Mouse (Mus musculus) ovary, postnatal 36 days (tissue): ENCODE results near the gene Gm5152.
"Not testable (repeated sequence)": the region's sequence is repeated elsewhere in the genome, so short reads cannot be mapped to it uniquely, and the experiment has no call there.

ENCODE experiments used
- DNase-seq: peaks from one replicate; pipeline ENCODE4 v3.0.0; 2022; ENCODE audit warnings: low spot score, mixed read lengths

Gm5152 gene

DNA sequence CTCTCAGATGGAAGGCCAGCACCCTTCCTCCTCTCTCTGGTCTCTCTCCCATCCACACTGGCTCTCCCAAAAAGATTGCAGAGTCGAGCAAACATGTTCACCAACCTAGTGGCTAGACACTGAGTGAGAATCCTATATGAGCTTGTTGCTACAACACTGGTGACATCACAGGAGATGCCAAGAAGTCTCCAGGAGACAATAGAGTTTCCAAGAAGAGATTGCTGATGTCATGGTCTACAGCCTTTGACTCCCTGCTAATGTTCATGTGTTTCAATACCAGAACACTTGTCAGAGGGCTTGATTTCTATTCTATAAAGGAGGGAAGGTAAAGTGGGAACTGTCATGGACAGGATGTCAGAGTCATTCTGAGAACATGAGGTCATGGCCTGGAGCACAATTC, at the start of gene Gm5152:
Gene Gm5152, minus strand, starts transcription at position 101 of the 400 bp plus-strand sequence.
- DNase-seq, result not testable (repeated sequence)

DNA sequence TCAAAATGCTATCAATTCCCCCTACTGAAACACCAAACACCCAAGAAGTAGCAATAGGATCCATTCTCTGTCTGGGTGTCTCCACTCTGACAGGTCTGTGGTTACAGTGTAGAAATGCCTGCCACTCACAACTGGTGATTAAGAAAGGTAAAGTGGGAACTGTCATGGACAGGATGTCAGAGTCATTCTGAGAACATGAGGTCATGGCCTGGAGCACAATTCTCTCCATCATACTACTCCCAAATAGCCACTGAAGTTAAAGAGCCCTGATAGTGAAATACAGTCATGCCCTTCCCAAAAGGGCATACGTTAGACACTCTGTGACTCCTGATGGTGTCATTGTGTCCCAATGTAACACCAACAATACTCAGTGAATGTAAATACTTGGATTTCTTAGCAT, 8.4 kb upstream of the Gm5152 start:
- DNase-seq, result not testable (repeated sequence)

DNA sequence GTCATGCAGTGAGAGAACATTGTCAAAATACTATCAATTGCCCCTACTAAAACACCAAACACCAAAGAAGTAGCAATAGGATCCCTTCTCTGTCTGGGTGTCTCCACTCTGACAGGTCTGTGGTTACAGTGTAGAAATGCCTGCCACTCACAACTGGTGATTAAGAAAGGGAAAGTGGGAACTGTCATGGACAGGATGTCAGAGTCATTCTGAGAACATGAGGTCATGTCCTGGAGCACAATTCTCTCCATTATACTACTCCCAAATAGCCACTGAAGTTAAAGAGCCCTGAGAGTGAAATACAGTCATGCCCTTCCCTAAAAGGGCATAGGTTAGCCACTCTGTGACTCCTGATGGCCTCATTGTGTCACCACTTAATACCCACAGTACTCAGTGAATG, 556 bp downstream of the Gm5152 start:
- not testable (repeated sequence) for DNase-seq

- not testable (repeated sequence) for DNase-seq
Observed at GRCm38 (mm10) chr5:10240436-10240835, 5.9 kb downstream of the Gm5152 start.

DNA sequence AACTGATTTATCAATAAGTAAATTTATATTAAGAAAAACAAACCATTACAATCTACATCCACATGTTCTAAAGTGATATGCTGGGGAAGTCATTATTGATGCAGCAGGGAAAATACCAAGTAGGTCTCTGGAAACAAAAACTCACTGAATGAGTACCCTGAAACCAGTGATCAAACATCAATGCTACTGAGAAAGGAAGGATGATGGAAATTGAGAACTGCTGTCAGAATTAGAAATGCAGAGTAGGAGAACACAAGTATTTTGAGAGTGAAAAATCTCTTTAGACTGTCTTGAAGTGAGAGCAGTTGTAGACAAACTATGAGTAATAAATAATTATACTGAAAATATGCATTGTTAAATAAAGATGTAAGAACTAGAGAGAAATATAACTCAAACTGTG, 26.0 kb downstream of the Gm5152 start:
- DNase-seq, result no peak

- DNase-seq, result no peak
Observed at GRCm38 (mm10) chr5:10203067-10203466, 43.3 kb downstream of the Gm5152 start.

- no peak for DNase-seq
Observed at GRCm38 (mm10) chr5:10196880-10197279, 49.4 kb downstream of the Gm5152 start.
